Mouse (Mus musculus) G1E (cell line): ENCODE measurements around the gene Plppr1. TPM values are rescaled to one million over a fixed set of nuclear protein-coding genes. Genes with fewer than 3 reads are reported as not detected.
"Not testable (repeated sequence)": the region's sequence is repeated elsewhere in the genome, so short reads cannot be mapped to it uniquely, and the experiment has no call there.

Experiments
- ATAC-seq: 2 replicates; pipeline ENCODE4 v1.8.0; 2016; ENCODE audit warnings: mild to moderate bottlenecking; ENCODE audit not compliant: insufficient number of reproducible peaks, poor library complexity, low FRiP score, severe bottlenecking; ENCODE audit errors: extremely low read depth
- DNase-seq: peaks from one replicate; pipeline ENCODE4 v3.0.0; 2012; ENCODE audit warnings: low spot score
- H3K27me3 ChIP-seq: 2 replicates; pipeline ENCODE4 v1.6.1; 2012; ENCODE audit warnings: mild to moderate bottlenecking, low read length, inconsistent platforms; ENCODE audit not compliant: insufficient read depth
- H3K36me3 ChIP-seq: replicated peaks from 2 replicates; pipeline ENCODE3; 2012; ENCODE audit warnings: mild to moderate bottlenecking, inconsistent platforms
- H3K4me1 ChIP-seq: 2 replicates; pipeline ENCODE4 v1.6.1; 2012; ENCODE audit warnings: low read depth, low read length, inconsistent platforms, mixed read lengths; ENCODE audit not compliant: insufficient read depth
- H3K4me3 ChIP-seq: 2 replicates; pipeline ENCODE4 v1.5.1; 2012; ENCODE audit warnings: low read depth, mild to moderate bottlenecking, inconsistent platforms, low read length, moderate library complexity, mixed read lengths
- H3K9me3 ChIP-seq: replicated peaks from 2 replicates; pipeline ENCODE4 v1.6.1; 2012; ENCODE audit warnings: inconsistent platforms
- CTCF ChIP-seq: IDR thresholded peaks from 2 replicates; pipeline ENCODE4 v1.5.1; 2012; ENCODE audit warnings: low read depth, low read length, inconsistent platforms, mixed read lengths
- GATA1 ChIP-seq: IDR thresholded peaks from 2 replicates; pipeline ENCODE4 v1.6.1; 2012; ENCODE audit warnings: borderline replicate concordance, low read length, inconsistent platforms, mixed read lengths
- GATA2 ChIP-seq: IDR thresholded peaks from 2 replicates; pipeline ENCODE4 v1.6.1; 2012; ENCODE audit warnings: low read depth, low read length, inconsistent platforms, borderline replicate concordance
- POLR2AphosphoS5 ChIP-seq: IDR thresholded peaks from 2 replicates; pipeline ENCODE4 v1.6.1; 2012; ENCODE audit warnings: low read depth, low read length, inconsistent platforms; ENCODE audit not compliant: insufficient replicate concordance
- TAL1 ChIP-seq: conservative IDR thresholded peaks from 2 replicates; pipeline ENCODE4 v1.6.1; 2012; ENCODE audit warnings: low read depth, low read length, inconsistent platforms, mixed read lengths
- polyA plus RNA-seq: library from polyadenylated mRNA; stranded (reverse); fragments of >175 nt; gene quantifications from 2 replicates; pipeline ENCODE4 v1.2.3, GENCODE M21; 2012
- total RNA-seq, 2 experiments: library from RNA; stranded (forward) in 1 of 2; stranded (reverse) in 1 of 2; fragments of 200-1000 nt in 1 of 2; fragments of >200 nt in 1 of 2; fragmentation: Nextera tagmentation in 1 of 2; gene quantifications; 2 replicates each; pipeline ENCODE4 v1.2.3; 2014 to 2017

Gene Plppr1
- total and polyA plus RNA-seq, 3 experiments: 0.11 TPM; not detected in 2

DNA sequence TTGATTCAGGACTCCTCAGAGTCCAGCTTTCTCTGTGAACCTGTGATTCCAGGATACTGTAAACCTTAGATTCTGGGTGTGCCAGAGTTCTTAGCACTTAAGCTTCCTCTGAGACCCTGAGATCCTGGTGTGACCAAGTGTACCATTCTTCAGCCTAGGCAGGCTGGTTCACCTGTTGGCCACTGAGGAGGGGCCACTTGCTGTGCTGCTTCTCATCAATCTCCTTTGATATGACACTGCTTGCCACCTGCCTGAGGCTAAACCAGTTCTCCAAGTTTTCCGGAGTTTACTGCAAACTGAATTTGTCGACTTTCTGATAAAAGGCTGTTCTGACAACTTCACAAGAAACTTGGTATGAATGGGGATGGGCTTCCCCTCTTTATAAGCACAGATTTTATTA lies 298.0 kb downstream of the Plppr1 start:
- Histone ChIP-seq H3K27me3 (no peaks in the 10 kb centered on the region), H3K4me1 (no peaks in the 10 kb centered on the region), H3K36me3 (no peaks in the 10 kb centered on the region), H3K9me3 (no peaks in the 10 kb centered on the region), H3K4me3 (no peak overlapping the region)
- ATAC-seq (no peak), DNase-seq (no peak)
- TF ChIP-seq GATA1 (no peak), POLR2AphosphoS5 (no peak), TAL1 (no peak), CTCF (no peak), GATA2 (no peak)

DNA sequence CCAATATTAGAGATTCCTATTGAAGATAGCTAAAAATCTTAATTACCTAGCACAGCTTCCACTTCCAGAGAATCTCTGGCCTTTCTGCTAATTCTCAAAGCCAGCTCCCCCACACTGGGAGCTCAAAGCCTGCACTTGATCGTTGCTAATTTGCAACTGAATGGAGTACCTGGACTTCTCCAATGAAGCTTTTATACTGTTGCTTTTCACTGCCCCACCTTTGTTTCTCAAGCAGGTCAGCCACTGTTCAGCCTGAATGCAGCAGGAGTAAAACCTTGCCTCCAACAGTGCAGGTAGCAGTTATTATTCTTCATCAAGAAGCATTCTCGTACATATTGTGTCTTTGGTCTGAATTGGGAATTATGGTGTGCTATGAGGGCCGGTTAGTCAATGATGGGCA lies 309.0 kb downstream of the Plppr1 start:
- not testable (repeated sequence) for H3K9me3 ChIP-seq, H3K27me3 ChIP-seq, DNase-seq, H3K4me3 ChIP-seq, H3K36me3 ChIP-seq, H3K4me1 ChIP-seq, ATAC-seq

DNA sequence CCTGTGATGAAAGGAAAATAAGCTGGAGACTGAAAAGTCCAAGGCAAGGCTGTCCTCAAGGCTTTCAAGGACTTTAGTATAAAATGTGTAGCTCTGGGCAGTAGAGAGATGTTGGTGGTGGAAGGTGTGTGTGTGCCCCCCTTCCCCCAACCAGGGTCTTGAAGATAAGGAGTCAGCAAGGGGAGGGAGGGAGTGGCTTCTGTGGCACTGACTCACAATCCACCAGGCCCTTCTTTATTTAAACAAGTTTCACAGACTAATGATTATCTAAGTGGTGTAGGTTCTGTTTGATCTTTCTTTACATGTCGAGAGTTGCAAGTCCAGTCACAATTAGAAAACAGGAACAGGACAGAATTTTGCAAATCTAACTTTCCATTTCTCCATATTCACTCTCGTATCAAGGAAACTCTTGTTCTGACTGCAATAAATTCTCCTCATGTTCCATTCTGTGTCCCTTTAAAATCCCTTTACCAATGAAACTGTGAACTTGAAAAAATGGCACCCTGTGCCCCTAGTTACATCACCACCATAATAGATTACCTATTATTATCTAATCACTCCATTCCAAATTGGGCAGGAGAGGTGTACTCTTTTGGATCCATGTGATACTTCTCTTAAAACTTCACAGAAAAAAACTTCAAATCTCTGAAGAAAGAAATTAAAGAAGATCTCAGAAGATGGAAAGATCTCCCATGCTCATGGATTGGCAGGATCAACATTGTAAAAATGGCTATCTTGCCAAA lies 324.7 kb downstream of the Plppr1 start:
- DNase-seq, H3K36me3 ChIP-seq, ATAC-seq, H3K27me3 ChIP-seq, H3K4me3 ChIP-seq, H3K9me3 ChIP-seq, H3K4me1 ChIP-seq: not testable (repeated sequence)

- Histone ChIP-seq H3K4me3 (no peak overlapping the region), H3K36me3 (no peaks in the 10 kb centered on the region), H3K9me3 (no peaks in the 10 kb centered on the region), H3K4me1 (no peaks in the 10 kb centered on the region), H3K27me3 (no peaks in the 10 kb centered on the region)
- no peak for ATAC-seq
- DNase-seq: no peak
- TF ChIP-seq CTCF (no peak), GATA1 (no peak), GATA2 (no peak), POLR2AphosphoS5 (no peak), TAL1 (no peak)
Measured at GRCm38 (mm10) chr4:49386873-49387272, 327.8 kb downstream of the Plppr1 start.
